Comparison of ENCODE assay signal across 8 mouse cellular contexts in the genomic region with DNA sequence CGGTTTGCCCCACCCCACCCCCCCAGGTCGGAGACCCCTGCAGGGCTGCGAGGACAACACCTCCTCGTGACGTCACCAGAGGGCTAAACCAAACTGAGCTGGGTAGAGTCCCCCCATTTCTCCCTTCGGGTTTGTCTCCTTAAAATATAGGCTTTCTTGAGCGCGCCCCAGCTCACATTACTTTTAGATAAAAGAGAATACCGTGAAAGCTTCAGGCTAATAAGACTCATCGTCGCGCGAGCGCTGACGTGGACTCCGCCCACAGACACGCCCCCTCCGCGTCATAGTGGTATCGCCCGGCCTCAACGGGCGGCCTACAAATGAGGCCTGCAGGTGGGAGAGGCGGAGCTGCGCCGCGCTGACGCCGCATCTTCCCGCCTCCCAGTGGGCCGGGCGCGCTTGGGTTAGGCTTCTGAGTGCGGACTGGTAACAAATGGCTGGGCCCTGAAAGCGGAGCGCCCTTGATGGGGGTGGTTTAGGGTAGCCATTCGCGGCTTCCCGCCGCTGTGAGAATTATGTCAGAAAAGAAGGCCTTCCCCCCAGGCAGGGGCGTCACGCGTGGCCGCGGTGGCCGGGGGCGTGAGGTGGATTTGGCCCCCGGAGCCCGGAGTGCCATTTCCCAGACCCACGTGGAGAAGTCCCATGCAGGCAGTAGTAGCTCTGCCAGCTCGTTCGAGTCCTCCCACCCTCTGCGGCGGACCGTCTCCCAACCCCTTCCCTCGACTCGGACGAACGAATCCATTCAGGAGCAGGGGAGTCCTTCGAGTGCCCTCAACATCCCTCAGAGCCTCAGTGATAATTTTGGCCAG. TPM values are rescaled to one million over a fixed set of nuclear protein-coding genes. Genes with fewer than 3 reads are reported as not detected.
DNase-seq lines count a peak whose midpoint lies in the region; ATAC-seq and TF ChIP-seq lines count a peak whose summit lies in the region.

No protein-coding gene starts in this region.

- no peaks in the 10 kb centered on the region for H3K4me1 ChIP-seq in forebrain, embryonic 14.5 days (ENCODE audit: control insufficient read depth, insufficient read depth, low read length)
- no peaks in the 10 kb centered on the region; the same call in 1 of the 2 replicates for H3K4me1 ChIP-seq in liver, embryonic 16.5 days (ENCODE audit: control insufficient read depth, low read depth, low read length)
- no peaks in the 10 kb centered on the region for H3K4me1 ChIP-seq in neural tube, embryonic 12.5 days
- no peaks in the 10 kb centered on the region for H3K4me1 ChIP-seq in stomach, postnatal 0 days (replicated peaks; ENCODE audit: control insufficient read depth, insufficient read depth)

- peak overlapping the region; percentile 61 for H3K9ac ChIP-seq in forebrain, embryonic 14.5 days (ENCODE audit: low read length)
- peak overlapping the region; percentile 54 for H3K9ac ChIP-seq in liver, embryonic 16.5 days (ENCODE audit: low read depth, low read length)
- peak overlapping the region; percentile 49 for H3K9ac ChIP-seq in neural tube, embryonic 12.5 days
- H3K9ac ChIP-seq in stomach, postnatal 0 days (ENCODE audit: low read length), result peak overlapping the region; percentile 52

- DNase-seq in ES-CJ7 (ENCODE audit: low read depth, low spot score), result peak; percentile 80
- DNase-seq in cerebellum, adult 11-12 months, result peak; percentile 93
- peak; percentile 90 for DNase-seq in forebrain, embryonic 14.5 days (ENCODE audit: low spot score)
- DNase-seq in heart, postnatal 14 days, result peak; percentile 86 to 90
- peak; percentile 37 for DNase-seq in large intestine, adult 2 months (ENCODE audit: low read depth, low spot score)
- peak; percentile 90 for DNase-seq in stomach, postnatal 0 days (ENCODE audit: low spot score)

- TF ChIP-seq CTCF in stomach, postnatal 0 days (IDR thresholded peaks at IDR 0.05; ENCODE audit: low read depth), result peak; percentile 7; the same call in 1 of the 2 replicates

- no peaks in the 10 kb centered on the region for H3K36me3 ChIP-seq in forebrain, embryonic 14.5 days (ENCODE audit: control insufficient read depth, insufficient read depth, low read length)
- H3K36me3 ChIP-seq in liver, embryonic 16.5 days (ENCODE audit: control insufficient read depth, insufficient read depth), result no peaks in the 10 kb centered on the region
- H3K36me3 ChIP-seq in neural tube, embryonic 12.5 days, result no peaks in the 10 kb centered on the region
- H3K36me3 ChIP-seq in stomach, postnatal 0 days (ENCODE audit: control insufficient read depth, insufficient read depth, low read length), result no peaks in the 10 kb centered on the region

- intact Hi-C loops in heart, postnatal 14 days (cut with DNase I), result no loop called here

- H3K4me3 ChIP-seq in forebrain, embryonic 14.5 days (ENCODE audit: low read depth, low read length), result peak overlapping the region; percentile 39
- peak overlapping the region; percentile 62 for H3K4me3 ChIP-seq in liver, embryonic 16.5 days (ENCODE audit: low read depth, low read length)
- H3K4me3 ChIP-seq in neural tube, embryonic 12.5 days, result peak overlapping the region; percentile 42
- H3K4me3 ChIP-seq in stomach, postnatal 0 days (ENCODE audit: low read depth, low read length), result peak overlapping the region; percentile 46

- ATAC-seq in forebrain, embryonic 14.5 days, result peak; percentile 96
- peak; percentile 95 for ATAC-seq in liver, embryonic 16.5 days (ENCODE audit: low read depth)
- ATAC-seq in neural tube, embryonic 12.5 days (ENCODE audit: low FRiP score, low read depth), result peak; percentile 94
- ATAC-seq in stomach, postnatal 0 days (ENCODE audit: low FRiP score, low TSS enrichment), result peak; percentile 99

- no peak for TF ChIP-seq EP300 in stomach, postnatal 0 days (optimal IDR thresholded peaks at IDR 0.05)

- WGBS in forebrain, embryonic 14.5 days, result 29% methylated on average over 60 of the region's 60 CpGs
- 13% methylated on average over 60 of the region's 60 CpGs for WGBS in large intestine, adult 2 months
- 14% methylated on average over 53 of the region's 60 CpGs for WGBS in liver, embryonic 16.5 days (ENCODE audit: insufficient replicate concordance)
- WGBS in neural tube, embryonic 12.5 days, result 17% methylated on average over 60 of the region's 60 CpGs
- WGBS in stomach, postnatal 0 days, result 16% methylated on average over 60 of the region's 60 CpGs

- H3K4me2 ChIP-seq in forebrain, embryonic 14.5 days (ENCODE audit: low read length), result peak overlapping the region; percentile 64
- H3K4me2 ChIP-seq in liver, embryonic 16.5 days (ENCODE audit: low read depth, low read length), result peak overlapping the region; percentile 81
- peak overlapping the region; percentile 62 for H3K4me2 ChIP-seq in neural tube, embryonic 12.5 days (replicated peaks)
- H3K4me2 ChIP-seq in stomach, postnatal 0 days (replicated peaks; ENCODE audit: low read depth), result peak overlapping the region; percentile 63

- no peaks in the 10 kb centered on the region for H3K27me3 ChIP-seq in forebrain, embryonic 14.5 days (replicated peaks; ENCODE audit: control insufficient read depth, insufficient read depth, low read length)
- no peaks in the 10 kb centered on the region for H3K27me3 ChIP-seq in liver, embryonic 16.5 days (ENCODE audit: control insufficient read depth, insufficient read depth, low read depth, low read length)
- H3K27me3 ChIP-seq in neural tube, embryonic 12.5 days (replicated peaks), result no peaks in the 10 kb centered on the region
- no peaks in the 10 kb centered on the region for H3K27me3 ChIP-seq in stomach, postnatal 0 days (ENCODE audit: control insufficient read depth, insufficient read depth, low read length)

- no peaks in the 10 kb centered on the region for H3K9me3 ChIP-seq in forebrain, embryonic 14.5 days (replicated peaks; ENCODE audit: control insufficient read depth, low read length)
- no peaks in the 10 kb centered on the region for H3K9me3 ChIP-seq in liver, embryonic 16.5 days (replicated peaks; ENCODE audit: control insufficient read depth, low read length)
- no peaks in the 10 kb centered on the region for H3K9me3 ChIP-seq in neural tube, embryonic 12.5 days
- no peaks in the 10 kb centered on the region for H3K9me3 ChIP-seq in stomach, postnatal 0 days (ENCODE audit: control insufficient read depth, low read length)

- H3K27ac ChIP-seq in forebrain, embryonic 14.5 days (ENCODE audit: low read depth, low read length), result peak overlapping the region; percentile 74
- H3K27ac ChIP-seq in liver, embryonic 16.5 days (ENCODE audit: low read length), result peak overlapping the region; percentile 44; the same call in 1 of the 2 replicates
- no peak overlapping the region for H3K27ac ChIP-seq in neural tube, embryonic 12.5 days
- peak overlapping the region; percentile 71 for H3K27ac ChIP-seq in stomach, postnatal 0 days (replicated peaks)

RNA-seq across cellular contexts. Expression of a gene that starts 1.1 kb away (rescaled TPM):
- polyA plus RNA-seq in forebrain, embryonic 14.5 days (2014; fragmentation: Nextera tagmentation; extraction: Ambion mirVana), result 14.8 and 16.7 TPM in 2 replicates
- 1 to 10 TPM; 2.6 to 3.7 TPM for total RNA-seq in heart, postnatal 14 days (2021)
- 40.0 and 87.4 TPM in 2 replicates for polyA plus RNA-seq in large intestine, adult 2 months (2012; rRNA removed)
- polyA plus RNA-seq in liver, embryonic 16.5 days (2015; fragmentation: Nextera tagmentation; extraction: Ambion mirVana), result 3.1 and 3.4 TPM in 2 replicates
- 13.7 and 14.6 TPM in 2 replicates for polyA plus RNA-seq in neural tube, embryonic 12.5 days (2016; fragmentation: Nextera tagmentation; extraction: Ambion mirVana)
- polyA plus RNA-seq in stomach, postnatal 0 days (2015; fragmentation: Nextera tagmentation; extraction: Ambion mirVana), result 9.5 and 10.0 TPM in 2 replicates

Comparison
In these comparisons a context has a peak if more than half of its experiments do, and no peak if none do; other contexts are left out.
1. DNase-seq: peak in every context shown above with its lines; median percentile 93 in cerebellum, adult 11-12 months; 90 in forebrain, embryonic 14.5 days; 90 in stomach, postnatal 0 days; 88 in heart, postnatal 14 days; 80 in ES-CJ7; 37 in large intestine, adult 2 months.